Mouse (Mus musculus) olfactory bulb, adult 2 months (tissue): ENCODE data around the gene Taar2. TPM values are rescaled to one million over a fixed set of nuclear protein-coding genes. Genes with fewer than 3 reads are reported as not detected.

Source experiments
- H3K27ac ChIP-seq: fragments of 200-500 bp; 2 replicates; pipeline ENCODE4 v1.5.1; 2012; ENCODE audit warnings: low read depth, low read length; ENCODE audit not compliant: insufficient read depth
- H3K4me1 ChIP-seq: fragments of 200-500 bp; 2 replicates; pipeline ENCODE4 v1.6.1; 2012; ENCODE audit warnings: low read length; ENCODE audit not compliant: control insufficient read depth, insufficient read depth
- H3K4me3 ChIP-seq: fragments of 200-500 bp; 2 replicates; pipeline ENCODE4 v1.5.1; 2012; ENCODE audit warnings: mild to moderate bottlenecking, low read depth, low read length, moderate library complexity; ENCODE audit not compliant: insufficient read depth
- CTCF ChIP-seq: fragments of 200-500 bp; IDR thresholded peaks from 2 replicates; pipeline ENCODE4 v1.5.1; 2012; ENCODE audit warnings: low read depth, mild to moderate bottlenecking, low read length, moderate library complexity; ENCODE audit not compliant: insufficient read depth
- POLR2A ChIP-seq: fragments of 200-500 bp; IDR thresholded peaks from 2 replicates; pipeline ENCODE4 v1.6.1; 2012; ENCODE audit warnings: mild to moderate bottlenecking, low read depth, low read length, moderate library complexity; ENCODE audit not compliant: insufficient read depth
- WGBS: fragments of 180-500 bp; shearing (Covaris S2); methylation state at CpG from one replicate; pipeline ENCODE4 v1.1.7; 2018; 5-methylcytosine and 5-hydroxymethylcytosine counted together
- polyA plus RNA-seq: library from polyadenylated mRNA; stranded (reverse); fragments of >200 nt; gene quantifications from 2 replicates; pipeline ENCODE4 v1.2.4, GENCODE M21; 2012; ENCODE audit warnings: low replicate concordance; ENCODE audit not compliant: missing spikeins, insufficient read depth, insufficient read length

Taar2 gene
- polyA plus RNA-seq, 1 experiment: not detected

GRCm38 (mm10) chr10:23942465-23942864 lies 4.1 kb downstream of the Taar2 start:
- Histone ChIP-seq H3K27ac (no peak overlapping the region), H3K4me3 (no peak overlapping the region), H3K4me1 (no peaks in the 10 kb centered on the region)
- TF ChIP-seq CTCF (no peak), POLR2A (no peak)
- WGBS: 88% methylated on average over 5 of the region's 5 CpGs

- whole genome bisulfite sequencing: 49% methylated on average over 7 of the region's 7 CpGs
- no peaks in the 10 kb centered on the region for H3K4me1 ChIP-seq
- TF ChIP-seq CTCF (no peak), POLR2A (no peak)
Measured at GRCm38 (mm10) chr10:23948026-23948425, 9.7 kb downstream of the Taar2 start.

GRCm38 (mm10) chr10:23949508-23950005 lies 11.2 kb downstream of the Taar2 start, which contains the start of gene Taar3:
Gene Taar3, plus strand, starts transcription at chr10:23949558.
- 83% methylated on average over 16 of the region's 16 CpGs for WGBS
- Histone ChIP-seq H3K4me1 (no peaks in the 10 kb centered on the region), H3K27ac (no peak within 1 kb of the TSS), H3K4me3 (no peak within 1 kb of the TSS)
- TF ChIP-seq POLR2A: no peak
- TF ChIP-seq CTCF: no peak

More at GRCm38 (mm10) chr10:23948026-23948425, 9.7 kb downstream of the Taar2 start:
- H3K4me3 ChIP-seq: no peak overlapping the region
- no peak overlapping the region for H3K27ac ChIP-seq

GRCm38 (mm10) chr10:23951714-23952113 lies 13.3 kb downstream of the Taar2 start:
- no peak for TF ChIP-seq CTCF
- no peak for TF ChIP-seq POLR2A
- Histone ChIP-seq H3K27ac (no peak overlapping the region), H3K4me3 (no peak overlapping the region), H3K4me1 (no peaks in the 10 kb centered on the region)
- WGBS: 87% methylated on average over 6 of the region's 6 CpGs

- WGBS: 52% methylated on average over 3 of the region's 3 CpGs
- Histone ChIP-seq H3K4me1 (no peaks in the 10 kb centered on the region), H3K27ac (no peak overlapping the region), H3K4me3 (no peak overlapping the region)
- no peak for TF ChIP-seq CTCF
- TF ChIP-seq POLR2A: no peak
Measured at GRCm38 (mm10) chr10:23959071-23959470, 20.7 kb downstream of the Taar2 start.

GRCm38 (mm10) chr10:23960444-23960915 lies 22.1 kb downstream of the Taar2 start, which contains the start of gene Taar4:
Gene Taar4, plus strand, starts transcription at chr10:23960494.
- WGBS: 96% methylated on average over 13 of the region's 13 CpGs
- H3K27ac ChIP-seq: no peak within 1 kb of the TSS
- no peak for TF ChIP-seq CTCF
- no peak for TF ChIP-seq POLR2A
- no peak within 1 kb of the TSS for H3K4me3 ChIP-seq
- no peaks in the 10 kb centered on the region for H3K4me1 ChIP-seq

GRCm38 (mm10) chr10:23963444-23963843 lies 25.1 kb downstream of the Taar2 start:
- TF ChIP-seq CTCF: no peak
- TF ChIP-seq POLR2A: no peak
- H3K4me3 ChIP-seq: no peak overlapping the region
- H3K4me1 ChIP-seq: no peaks in the 10 kb centered on the region
- no peak overlapping the region for H3K27ac ChIP-seq
- 52% methylated on average over 3 of the region's 3 CpGs for WGBS

GRCm38 (mm10) chr10:23964921-23965610 lies 26.7 kb downstream of the Taar2 start:
- Histone ChIP-seq H3K27ac (no peak overlapping the region), H3K4me3 (no peak overlapping the region), H3K4me1 (no peaks in the 10 kb centered on the region)
- TF ChIP-seq POLR2A (no peak), CTCF (no peak)
- 94% methylated on average over 6 of the region's 6 CpGs for WGBS

- H3K4me3 ChIP-seq: no peak within 1 kb of the TSS
- TF ChIP-seq CTCF: no peak
- no peak for TF ChIP-seq POLR2A
- H3K4me1 ChIP-seq: no peaks in the 10 kb centered on the region
- WGBS: 94% methylated on average over 11 of the region's 11 CpGs
- H3K27ac ChIP-seq: no peak within 1 kb of the TSS
Measured at GRCm38 (mm10) chr10:23970656-23971165, 32.3 kb downstream of the Taar2 start, which contains the start of gene Taar5. Gene Taar5, plus strand, starts transcription at chr10:23970706.
